In the genomic region with DNA sequence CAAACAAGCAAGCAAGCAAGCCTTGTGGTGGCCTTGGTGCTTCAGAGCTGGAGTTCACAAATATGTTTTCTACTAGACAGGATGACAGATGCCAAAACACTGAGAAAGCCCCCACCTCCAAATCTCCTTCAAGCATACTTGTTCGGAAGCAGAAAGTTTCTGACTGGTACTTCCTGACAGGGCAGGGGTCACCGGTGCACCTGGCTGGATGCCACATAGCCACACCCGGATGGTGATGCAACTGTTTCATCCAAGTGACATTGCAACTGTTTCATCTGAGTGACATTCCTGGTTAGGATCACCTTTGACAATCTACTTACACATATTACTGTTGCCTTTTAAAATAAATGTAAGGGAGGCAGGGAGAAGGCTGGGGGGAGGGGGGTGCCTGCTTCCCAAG, we compare ENCODE assay signal across 1 mouse cellular context.
TF ChIP-seq lines count a peak whose summit lies in the region.

No protein-coding gene starts in this region.

TF ChIP-seq in MEL, 35 proteins besides CTCF, POLR2A, EP300 and RAD21:
- no peak for TF ChIP-seq POLR2AphosphoS5 (IDR thresholded peaks at IDR 0.05; ENCODE audit: borderline replicate concordance, low read depth, low read length)
- TF ChIP-seq ETS1 (IDR thresholded peaks at IDR 0.05; ENCODE audit: low read depth, low read length): peak; percentile 30; the same call in 1 of the 2 replicates
- no peak for TF ChIP-seq ZC3H11A (IDR thresholded peaks at IDR 0.05; ENCODE audit: low read depth, low read length)
- no peak for TF ChIP-seq POLR2AphosphoS2 (IDR thresholded peaks at IDR 0.05; ENCODE audit: low read length)
- 0 out of 2 replicates have a peak, but pooled peaks have one; percentile 19 for TF ChIP-seq TCF12 (IDR thresholded peaks at IDR 0.05; ENCODE audit: low read depth, low read length)
- no peak for TF ChIP-seq MAX (IDR thresholded peaks at IDR 0.05; ENCODE audit: low read length)
- no peak for TF ChIP-seq TAL1 (IDR thresholded peaks at IDR 0.05; ENCODE audit: low read length)
- TF ChIP-seq ZMIZ1 (IDR thresholded peaks at IDR 0.05; ENCODE audit: low read depth, low read length): no peak
